Mouse (Mus musculus): ENCODE measurements at regions not wholly inside any gene's neighbourhood (a gene's known extent, or its start where the extent isn't known, plus 50 kb on each side); places are given as distances from the start of the nearest gene placed in this dataset.

DNA sequence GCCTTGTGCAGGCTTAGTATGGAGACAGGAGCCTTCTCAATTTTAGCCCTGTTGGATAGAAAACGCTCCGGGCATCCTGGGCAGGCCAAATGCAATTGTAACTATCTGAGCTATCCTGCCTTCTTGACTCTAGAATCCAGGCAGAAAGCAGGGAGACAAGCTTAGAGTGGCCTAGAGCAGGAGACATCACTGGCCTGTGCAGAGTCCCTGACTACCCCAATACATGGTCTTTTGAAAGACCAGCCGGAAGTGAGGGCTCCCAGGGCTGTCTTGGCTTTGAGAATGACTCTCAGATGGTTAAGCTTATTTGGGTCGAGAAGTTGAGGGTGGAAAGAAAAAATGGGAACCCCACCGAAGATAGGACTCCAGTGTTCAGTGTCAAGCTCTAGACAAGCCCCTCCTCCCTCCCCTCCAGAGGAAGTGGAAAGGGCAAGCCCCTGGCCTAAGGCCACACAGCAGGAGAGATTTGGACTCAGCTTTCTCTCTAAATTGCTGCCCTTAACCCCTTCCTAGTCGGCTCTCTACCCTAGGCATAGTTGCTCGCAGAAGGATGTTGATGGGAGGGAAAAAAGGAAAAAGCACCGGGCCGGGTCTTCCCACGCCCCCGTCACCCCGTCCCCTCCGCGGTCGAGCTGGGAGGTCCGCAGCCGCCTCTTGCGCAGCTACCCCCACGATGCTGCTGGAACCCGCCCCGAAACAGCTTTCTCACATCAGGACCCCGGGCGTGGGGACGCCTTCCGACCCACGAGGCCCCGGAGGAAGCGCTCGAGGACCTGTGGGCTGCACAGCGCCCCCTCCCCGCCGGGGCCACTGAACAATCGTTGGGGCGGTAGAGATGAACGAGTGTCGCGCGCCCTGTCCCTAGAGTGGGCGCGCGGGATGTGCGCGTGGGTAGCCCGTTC, 96.1 kb downstream of the 1700001O22Rik start:
- peak overlapping the region; percentile 13; the same call in 1 of the 2 replicates for H3K27ac ChIP-seq (ENCODE audit: control insufficient read depth, low read depth, low read length)
- H3K79me2 ChIP-seq (ENCODE audit: control insufficient read depth, insufficient read depth, low read length, poor library complexity), result no peaks in the 10 kb centered on the region; the same call in 1 of the 2 replicates
- H3K9ac ChIP-seq (ENCODE audit: control insufficient read depth, low read depth, low read length, poor library complexity, severe bottlenecking), result peak overlapping the region; percentile 79
- peaks cover 0 to 3% of the 10 kb centered on the region in 2 experiments; a peak in 2 of 4 replicates for H3K36me3 ChIP-seq (ENCODE audit: control insufficient read depth in 1 of 2, insufficient read depth in 2 of 2, low read length in 2 of 2)
- H3K4me3 ChIP-seq (ENCODE audit: control insufficient read depth in 1 of 2, insufficient read depth in 1 of 2, low read depth in 2 of 2, low read length in 2 of 2), result peak overlapping the region; percentile 55 to 57
- H3K9me3 ChIP-seq (replicated peaks; ENCODE audit: insufficient read depth, low read length), result no peaks in the 10 kb centered on the region
- DNase-seq (ENCODE audit: low read depth, low spot score), result peak; percentile 55
- H3K27me3 ChIP-seq (ENCODE audit: control insufficient read depth in 1 of 2, insufficient read depth in 2 of 2, low read length in 2 of 2), result no peaks in the 10 kb centered on the region
- TF ChIP-seq ZC3H11A (IDR thresholded peaks at IDR 0.05; ENCODE audit: low read depth, low read length) (no peak), TAL1 (IDR thresholded peaks at IDR 0.05; ENCODE audit: low read length) (no peak), POLR2A (IDR thresholded peaks at IDR 0.05; ENCODE audit: control insufficient read depth in 1 of 2, insufficient read depth in 1 of 2, low read depth in 1 of 2, low read length in 2 of 2, poor library complexity in 1 of 2) (no peak), CTCF (IDR thresholded peaks at IDR 0.05 in 2 of 3, conservative IDR thresholded peaks at IDR 0.05 in 1 of 3; ENCODE audit: control insufficient read depth in 1 of 3, insufficient read depth in 1 of 3, low read depth in 2 of 3, low read length in 3 of 3, poor library complexity in 1 of 3, severe bottlenecking in 1 of 3) (peak in 1 of 3 experiments; percentile 35; a peak in 2 of 6 replicates), ZMIZ1 (IDR thresholded peaks at IDR 0.05; ENCODE audit: low read depth, low read length) (no peak)
- H3K4me1 ChIP-seq (ENCODE audit: control insufficient read depth in 1 of 2, insufficient read depth in 2 of 2, low read length in 2 of 2), result peaks cover 0 to 8% of the 10 kb centered on the region in 2 experiments; a peak in 2 of 4 replicates

DNA sequence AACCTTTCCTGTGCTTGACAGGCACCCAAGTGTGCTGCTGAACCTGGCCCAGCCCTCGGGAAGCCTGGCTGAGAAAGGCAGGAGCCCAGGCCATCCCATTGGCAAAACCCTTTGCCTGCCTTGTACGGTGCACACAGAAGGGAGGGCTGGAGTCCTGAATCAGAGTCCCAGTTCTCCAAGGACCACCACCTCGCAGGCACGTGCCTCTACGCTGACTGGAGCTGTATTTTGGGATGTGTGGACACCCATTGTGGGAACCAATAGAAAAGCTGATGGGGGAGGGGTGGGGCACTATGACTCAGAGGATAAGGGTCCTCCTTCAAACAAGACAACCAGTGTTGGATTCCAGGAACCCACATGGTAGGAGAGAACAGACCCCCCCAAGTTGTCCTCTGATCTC, 97.4 kb downstream of the 1700001O22Rik start:
- no peak overlapping the region for H3K4me3 ChIP-seq (ENCODE audit: control insufficient read depth in 1 of 2, insufficient read depth in 1 of 2, low read depth in 2 of 2, low read length in 2 of 2)
- H3K36me3 ChIP-seq (ENCODE audit: control insufficient read depth in 1 of 2, insufficient read depth in 2 of 2, low read length in 2 of 2), result peaks cover 0 to 3% of the 10 kb centered on the region in 2 experiments; a peak in 2 of 4 replicates
- no peaks in the 10 kb centered on the region for H3K9me3 ChIP-seq (replicated peaks; ENCODE audit: insufficient read depth, low read length)
- no peak overlapping the region for H3K27ac ChIP-seq (ENCODE audit: control insufficient read depth, low read depth, low read length)
- TF ChIP-seq USF2 (IDR thresholded peaks at IDR 0.05; ENCODE audit: borderline replicate concordance in 1 of 2, insufficient read depth in 1 of 2, low read depth in 1 of 2, low read length in 2 of 2) (no peak), ELF1 (IDR thresholded peaks at IDR 0.05; ENCODE audit: low read depth, low read length) (no peak), MEF2A (IDR thresholded peaks at IDR 0.05; ENCODE audit: extremely low read depth, insufficient replicate concordance, low read depth, low read length, poor library complexity, severe bottlenecking) (no peak), NRF1 (IDR thresholded peaks at IDR 0.05; ENCODE audit: insufficient read depth, low read depth, low read length, poor library complexity, severe bottlenecking) (no peak), MAZ (IDR thresholded peaks at IDR 0.05; ENCODE audit: low read depth, low read length) (no peak), TCF12 (IDR thresholded peaks at IDR 0.05; ENCODE audit: low read depth, low read length) (no peak), SMC3 (IDR thresholded peaks at IDR 0.05; ENCODE audit: low read depth, low read length) (no peak), POLR2AphosphoS2 (IDR thresholded peaks at IDR 0.05; ENCODE audit: low read length) (no peak), ZMIZ1 (IDR thresholded peaks at IDR 0.05; ENCODE audit: low read depth, low read length) (no peak), RCOR1 (IDR thresholded peaks at IDR 0.05; ENCODE audit: low read depth, low read length) (no peak), GABPA (IDR thresholded peaks at IDR 0.05; ENCODE audit: low read depth, low read length) (no peak), JUND (IDR thresholded peaks at IDR 0.05; ENCODE audit: low read depth, low read length) (no peak), TBP (IDR thresholded peaks at IDR 0.05; ENCODE audit: low read depth, low read length) (no peak), MYC (IDR thresholded peaks at IDR 0.05; ENCODE audit: low read depth, low read length) (no peak), MYB (IDR thresholded peaks at IDR 0.05; ENCODE audit: low read depth, low read length) (no peak), BHLHE40 (IDR thresholded peaks at IDR 0.05; ENCODE audit: borderline replicate concordance, low read depth, low read length) (no peak)
- no peak overlapping the region for H3K9ac ChIP-seq (ENCODE audit: control insufficient read depth, low read depth, low read length, poor library complexity, severe bottlenecking)
- DNase-seq (ENCODE audit: low read depth, low spot score), result no peak
- peaks cover 0 to 14% of the 10 kb centered on the region in 2 experiments; a peak in 2 of 4 replicates for H3K4me1 ChIP-seq (ENCODE audit: control insufficient read depth in 1 of 2, insufficient read depth in 2 of 2, low read length in 2 of 2)
- H3K79me2 ChIP-seq (ENCODE audit: control insufficient read depth, insufficient read depth, low read length, poor library complexity), result peaks cover 1% of the 10 kb centered on the region; the same call in 1 of the 2 replicates
- H3K27me3 ChIP-seq (ENCODE audit: control insufficient read depth in 1 of 2, insufficient read depth in 2 of 2, low read length in 2 of 2), result no peaks in the 10 kb centered on the region
